Mouse (Mus musculus) adrenal gland, postnatal 14 days (tissue): ENCODE data around the gene Nfe2. TPM values are rescaled to one million over a fixed set of nuclear protein-coding genes. Genes with fewer than 3 reads are reported as not detected.
A peak's percentile ranks its signal among the peaks of the same experiment; 100 is the strongest.

Experiments used
- DNase-seq: peaks from one replicate; pipeline ENCODE4 v3.0.0; 2021; ENCODE audit warnings: mixed read lengths
- long read RNA-seq, 2 experiments: library from polyadenylated mRNA; stranded (forward); transcript quantifications; one replicate each; pipeline ENCODE4 v2.0.0; 2021
- total RNA-seq: library from RNA; stranded (reverse); gene quantifications from 2 replicates; pipeline ENCODE4 v1.2.3, GENCODE M21; 2021

The Nfe2 gene
- total RNA-seq: 1.0 and 4.7 TPM in 2 replicates
- long read RNA-seq, experiment 1: 0 reads
- long read RNA-seq, experiment 2, partial matches to known transcripts: 0 of 4 reads
- long read RNA-seq, experiment 2, other reads (novel, unspliced or antisense): 2 of 4 reads

- DNase-seq: peak; percentile 88
Observed at GRCm38 (mm10) chr15:103257790-103258728, at the start of gene Nfe2. Nfe2 (minus strand) TSS chr15:103258403.

GRCm38 (mm10) chr15:103307125-103307524, 48.9 kb upstream of the Nfe2 start:
- DNase-seq: peak; percentile 93

- DNase-seq: peak; percentile 58
Observed at GRCm38 (mm10) chr15:103305792-103306645, 47.8 kb upstream of the Nfe2 start.

GRCm38 (mm10) chr15:103305070-103305678, 47.0 kb upstream of the Nfe2 start:
- peak; percentile 96 for DNase-seq

GRCm38 (mm10) chr15:103304616-103304969, 46.4 kb upstream of the Nfe2 start:
- DNase-seq: no peak

GRCm38 (mm10) chr15:103303916-103304615, 45.9 kb upstream of the Nfe2 start:
- DNase-seq: no peak

- DNase-seq: no peak
Observed at GRCm38 (mm10) chr15:103302341-103303021, 44.3 kb upstream of the Nfe2 start.

GRCm38 (mm10) chr15:103301547-103302340, 43.5 kb upstream of the Nfe2 start:
- DNase-seq: no peak

- no peak for DNase-seq
Observed at GRCm38 (mm10) chr15:103301046-103301445, 42.8 kb upstream of the Nfe2 start.

- no peak for DNase-seq
Observed at GRCm38 (mm10) chr15:103300560-103300959, 42.4 kb upstream of the Nfe2 start.

GRCm38 (mm10) chr15:103300067-103300471, 41.9 kb upstream of the Nfe2 start:
- no peak for DNase-seq

GRCm38 (mm10) chr15:103299644-103300043, 41.4 kb upstream of the Nfe2 start:
- DNase-seq: no peak

- DNase-seq: no peak
Observed at GRCm38 (mm10) chr15:103298861-103299616, 40.8 kb upstream of the Nfe2 start.

GRCm38 (mm10) chr15:103298026-103298425, 39.8 kb upstream of the Nfe2 start:
- DNase-seq: no peak

- no peak for DNase-seq
Observed at GRCm38 (mm10) chr15:103297313-103297712, 39.1 kb upstream of the Nfe2 start.

GRCm38 (mm10) chr15:103295851-103296250, 37.6 kb upstream of the Nfe2 start:
- DNase-seq: no peak

- DNase-seq: no peak
Observed at GRCm38 (mm10) chr15:103294649-103295048, 36.4 kb upstream of the Nfe2 start.

- no peak for DNase-seq
Observed at GRCm38 (mm10) chr15:103293375-103293774, 35.2 kb upstream of the Nfe2 start.

GRCm38 (mm10) chr15:103292673-103293345, 34.6 kb upstream of the Nfe2 start:
- DNase-seq: no peak
